Mouse (Mus musculus) spleen, adult 2 months (tissue): Measurements from ENCODE around the gene Cd1d1. TPM values are rescaled to one million over a fixed set of nuclear protein-coding genes. Genes with fewer than 3 reads are reported as not detected.
A peak's percentile ranks its signal among the peaks of the same experiment; 100 is the strongest.
"Not testable (repeated sequence)": the region's sequence is repeated elsewhere in the genome, so short reads cannot be mapped to it uniquely, and the experiment has no call there.

Source experiments
- DNase-seq, 2 experiments: peaks; one replicate each; pipeline versions ENCODE4 v3.0.0 to v3.0.0-alpha.2; 2012 to 2021; ENCODE audit warnings: low spot score in 2 of 2, low read depth in 1 of 2
- H3K27ac ChIP-seq: fragments of 200-500 bp; 2 replicates; pipeline ENCODE4 v1.5.1; 2012; ENCODE audit warnings: low read length, inconsistent platforms; ENCODE audit not compliant: insufficient read depth
- H3K27me3 ChIP-seq: fragments of 200-500 bp; 2 replicates; pipeline ENCODE4 v1.6.1; 2012; ENCODE audit warnings: mild to moderate bottlenecking, moderate library complexity, low read length, inconsistent platforms; ENCODE audit not compliant: control insufficient read depth, insufficient read depth
- H3K36me3 ChIP-seq: fragments of 200-500 bp; 2 replicates; pipeline ENCODE4 v1.6.1; 2012; ENCODE audit warnings: mild to moderate bottlenecking, low read length, inconsistent platforms; ENCODE audit not compliant: control insufficient read depth, insufficient read depth
- H3K4me1 ChIP-seq: fragments of 200-500 bp; 2 replicates; pipeline ENCODE4 v1.6.1; 2011; ENCODE audit warnings: inconsistent platforms; ENCODE audit not compliant: control insufficient read depth, insufficient read depth, insufficient read length
- H3K4me3 ChIP-seq: fragments of 200-500 bp; 2 replicates; pipeline ENCODE4 v1.5.1; 2011; ENCODE audit warnings: mild to moderate bottlenecking, inconsistent platforms; ENCODE audit not compliant: insufficient read depth, insufficient read length; ENCODE audit errors: extremely low read depth
- CTCF ChIP-seq: fragments of 200-500 bp; IDR thresholded peaks from 2 replicates; pipeline ENCODE4 v1.5.1; 2011; ENCODE audit warnings: mild to moderate bottlenecking, inconsistent platforms; ENCODE audit not compliant: insufficient read depth, insufficient read length, insufficient replicate concordance; ENCODE audit errors: extremely low read depth
- POLR2A ChIP-seq: fragments of 200-500 bp; IDR thresholded peaks from 2 replicates; pipeline ENCODE4 v1.6.1; 2011; ENCODE audit warnings: low read depth, low read length, inconsistent platforms
- WGBS: fragments of 180-500 bp; shearing (Covaris S2); methylation state at CpG from one replicate; pipeline ENCODE4 v1.1.7; 2018; 5-methylcytosine and 5-hydroxymethylcytosine counted together
- polyA plus RNA-seq: library from polyadenylated mRNA; depleted of rRNA; stranded (reverse); fragments of >200 nt; gene quantifications from 2 replicates; pipeline ENCODE4 v1.2.3, GENCODE M21; 2012

Cd1d1 gene
- polyA plus RNA-seq, 1 experiment: 35.1 TPM

DNA sequence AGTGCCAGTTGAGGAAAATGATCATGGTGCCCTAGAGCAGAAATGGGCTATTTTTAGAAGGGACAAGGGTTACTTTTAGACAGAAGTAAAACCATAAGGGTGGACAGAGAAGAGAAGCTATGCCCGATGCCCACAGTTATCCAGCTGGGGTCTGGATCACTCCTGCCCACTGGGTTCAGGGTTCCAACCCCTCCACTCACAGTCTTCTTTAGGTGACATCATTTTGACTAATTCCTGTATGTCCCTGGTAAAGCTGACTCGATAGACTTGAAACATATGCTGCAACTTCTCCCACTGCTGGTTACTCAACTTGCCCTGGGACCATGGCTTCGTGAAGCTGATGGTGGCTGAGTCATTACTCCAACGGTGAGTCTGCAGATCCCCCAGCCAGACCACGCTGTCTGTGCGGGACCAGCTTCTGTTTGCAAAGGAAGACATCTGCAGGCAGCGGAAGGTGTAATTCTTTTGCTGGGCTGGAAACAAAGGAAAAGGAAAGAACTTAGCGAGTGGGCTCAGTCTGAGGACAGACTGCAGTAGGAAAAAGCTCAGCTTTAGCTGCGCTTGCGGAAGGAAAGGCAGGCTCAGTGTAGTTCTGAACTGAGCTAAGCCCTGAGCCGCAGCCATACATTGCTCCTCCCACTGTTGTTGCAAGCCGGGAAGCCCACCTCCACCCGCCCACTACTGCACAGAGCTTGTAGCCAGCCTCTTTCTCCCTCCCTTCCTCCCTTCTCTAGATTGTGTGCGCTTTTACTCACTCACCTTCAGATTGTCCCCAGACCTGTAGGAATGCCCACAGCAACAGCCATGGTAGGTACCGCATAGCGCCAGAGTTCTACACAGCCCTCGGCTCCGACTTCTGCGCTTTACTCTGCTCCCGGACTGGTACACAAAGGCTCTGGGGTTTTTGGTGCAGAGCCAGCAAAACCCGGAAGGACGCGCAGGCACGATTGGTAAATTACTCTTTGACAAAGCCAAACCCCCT is 517 bp downstream of the Cd1d1 start:
- peak overlapping the region; percentile 83 for H3K4me3 ChIP-seq
- peak; percentile 58 to 81 for DNase-seq
- H3K4me1 ChIP-seq, H3K27me3 ChIP-seq, H3K36me3 ChIP-seq: not testable (repeated sequence)
- TF ChIP-seq POLR2A: 0 out of 2 replicates have a peak, but pooled peaks have one; percentile 20
- H3K27ac ChIP-seq: peak overlapping the region; percentile 90
- 3% methylated on average over 24 of the region's 24 CpGs for WGBS

DNA sequence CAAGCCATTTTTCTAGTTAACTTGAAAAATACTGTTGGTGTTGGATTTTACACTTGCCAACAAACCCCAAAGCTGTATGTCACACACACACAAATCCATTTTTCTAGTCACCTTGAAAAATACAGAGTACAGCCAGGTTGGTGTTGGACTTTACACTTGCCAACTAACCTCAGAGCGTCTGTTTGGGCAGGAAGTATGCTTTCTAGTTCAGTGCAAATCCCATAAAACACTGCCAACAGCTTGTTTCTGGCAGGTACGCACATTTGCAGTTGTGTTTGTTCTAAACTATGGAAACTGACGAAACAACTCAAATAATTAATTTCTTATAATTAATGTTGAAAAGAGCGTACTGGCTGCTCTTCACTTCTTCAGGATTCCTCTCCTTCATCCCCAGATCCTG is 3.1 kb downstream of the Cd1d1 start:
- 62% methylated on average over 4 of the region's 4 CpGs for WGBS
- H3K27ac ChIP-seq: no peak overlapping the region
- TF ChIP-seq CTCF (no peak), POLR2A (no peak)

DNA sequence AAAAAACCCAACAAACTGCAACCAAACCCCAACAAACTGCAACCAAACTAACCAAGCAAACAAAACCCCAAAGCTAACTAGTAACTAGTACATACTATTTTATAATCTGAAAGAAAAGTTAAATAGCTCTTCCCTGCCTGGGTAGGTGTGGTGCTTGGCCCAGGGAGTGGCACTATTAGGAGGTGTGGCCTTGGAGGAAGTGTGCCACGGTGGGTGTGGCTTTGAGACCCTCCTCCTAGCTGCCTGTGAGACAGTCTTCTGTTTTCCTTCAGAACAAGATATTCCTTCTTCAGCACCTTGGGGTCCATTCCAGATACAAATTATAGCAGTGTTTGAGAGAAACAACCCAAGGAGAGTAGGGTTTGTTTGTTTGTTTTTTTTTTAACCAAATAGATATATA is 3.9 kb downstream of the Cd1d1 start:
- Histone ChIP-seq H3K27me3 (no peaks in the 10 kb centered on the region), H3K4me3 (no peak overlapping the region), H3K36me3 (no peaks in the 10 kb centered on the region), H3K27ac (no peak overlapping the region), H3K4me1 (peaks cover 10% of the 10 kb centered on the region; the same call in 1 of the 2 replicates)
- TF ChIP-seq CTCF (no peak), POLR2A (no peak)
- WGBS: 35% methylated on average over 1 of the region's 1 CpGs
- no peak for DNase-seq

More for the DNA sequence above, 3.1 kb downstream of the Cd1d1 start:
- Histone ChIP-seq H3K27me3 (no peaks in the 10 kb centered on the region), H3K36me3 (no peaks in the 10 kb centered on the region), H3K4me1 (peaks cover 10% of the 10 kb centered on the region; the same call in 1 of the 2 replicates), H3K4me3 (no peak overlapping the region)
- no peak for DNase-seq

DNA sequence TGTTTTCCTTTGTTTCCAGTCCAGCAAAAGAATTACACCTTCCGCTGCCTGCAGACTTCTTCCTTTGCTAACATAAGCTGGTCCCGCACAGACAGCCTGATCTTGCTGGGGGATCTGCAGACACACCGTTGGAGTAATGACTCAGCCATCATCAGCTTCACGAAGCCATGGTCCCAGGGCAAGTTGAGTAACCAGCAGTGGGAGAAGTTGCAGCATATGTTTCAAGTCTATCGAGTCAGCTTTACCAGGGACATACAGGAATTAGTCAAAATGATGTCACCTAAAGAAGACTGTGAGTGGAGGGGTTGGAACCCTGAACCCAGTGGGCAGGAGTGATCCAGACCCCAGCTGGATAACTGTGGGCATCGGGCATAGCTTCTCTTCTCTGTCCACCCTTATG is 12.3 kb downstream of the Cd1d1 start:
- not testable (repeated sequence) for H3K4me1 ChIP-seq, H3K36me3 ChIP-seq, H3K27ac ChIP-seq, DNase-seq, H3K27me3 ChIP-seq
- peak overlapping the region; percentile 60; the same call in 1 of the 2 replicates for H3K4me3 ChIP-seq
- WGBS: 24% methylated on average over 6 of the region's 6 CpGs

DNA sequence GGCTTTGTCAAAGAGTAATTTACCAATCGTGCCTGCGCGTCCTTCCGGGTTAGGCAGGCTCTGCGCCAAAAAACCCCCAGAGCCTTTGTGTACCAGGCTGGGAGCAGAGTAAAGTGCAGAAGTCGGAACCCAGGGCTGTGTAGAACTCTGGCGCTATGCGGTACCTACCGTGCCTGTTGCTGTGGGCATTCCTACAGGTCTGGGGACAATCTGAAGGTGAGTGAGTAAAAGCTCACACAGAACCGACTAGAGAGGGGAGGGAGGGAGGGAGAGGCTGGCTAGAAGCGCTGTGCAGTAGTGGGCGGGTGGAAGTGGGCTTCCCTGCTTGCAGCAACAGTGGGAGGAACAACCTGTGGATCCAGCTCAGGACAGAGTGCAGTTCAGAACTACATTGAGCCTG is 12.8 kb downstream of the Cd1d1 start:
- WGBS: 24% methylated on average over 12 of the region's 12 CpGs
- no peak overlapping the region for H3K27ac ChIP-seq
- TF ChIP-seq POLR2A (no peak), CTCF (no peak)
- no peaks in the 10 kb centered on the region for H3K4me1 ChIP-seq
- no peaks in the 10 kb centered on the region for H3K27me3 ChIP-seq
- no peaks in the 10 kb centered on the region for H3K36me3 ChIP-seq
- DNase-seq: no peak
- peak overlapping the region; percentile 60 for H3K4me3 ChIP-seq

DNA sequence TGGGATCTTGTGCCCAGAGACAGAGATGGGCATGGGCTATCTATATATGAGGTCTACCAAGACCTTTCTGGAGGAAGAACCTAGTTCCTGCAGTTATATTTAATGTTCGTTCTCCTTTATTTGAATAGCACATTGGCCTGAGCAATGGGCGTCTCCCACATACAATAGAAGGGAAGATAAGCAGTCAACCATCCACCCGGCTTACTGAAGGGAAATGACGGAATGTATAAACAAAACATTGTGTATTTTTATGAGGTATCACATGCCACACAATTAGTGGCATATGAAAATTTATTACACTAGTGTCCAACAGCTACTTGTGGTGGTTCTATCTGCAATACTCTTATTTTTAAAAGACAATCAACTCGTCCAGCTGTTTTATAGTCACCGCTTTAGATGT is 15.9 kb downstream of the Cd1d1 start:
- DNase-seq: no peak
- WGBS: 92% methylated on average over 6 of the region's 6 CpGs
- Histone ChIP-seq H3K27ac (no peak overlapping the region), H3K4me3 (no peak overlapping the region), H3K4me1 (no peaks in the 10 kb centered on the region), H3K27me3 (no peaks in the 10 kb centered on the region), H3K36me3 (no peaks in the 10 kb centered on the region)
- TF ChIP-seq CTCF (no peak), POLR2A (no peak)

DNA sequence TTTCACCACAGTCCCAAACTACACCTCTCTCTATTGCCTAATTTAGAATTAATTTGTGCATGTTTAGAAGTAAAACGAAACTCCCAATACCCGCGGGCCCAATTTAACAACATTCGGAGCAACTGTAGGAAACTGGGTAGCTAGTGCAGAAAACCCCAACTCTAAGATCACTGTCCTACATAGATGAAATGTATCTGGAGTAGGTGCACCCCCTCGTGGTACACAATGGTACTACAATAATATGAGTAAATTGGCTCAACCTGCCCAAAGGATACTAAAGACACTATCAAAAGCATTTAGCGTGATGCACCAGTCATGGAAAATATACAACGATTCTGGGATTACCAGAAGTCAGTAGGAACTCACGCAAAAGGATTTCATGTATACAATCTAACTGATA is 22.7 kb downstream of the Cd1d1 start:
- H3K4me3 ChIP-seq: no peak overlapping the region
- H3K27ac ChIP-seq: no peak overlapping the region
- no peaks in the 10 kb centered on the region for H3K27me3 ChIP-seq
- no peaks in the 10 kb centered on the region for H3K36me3 ChIP-seq
- no peak for TF ChIP-seq POLR2A
- peak; percentile 13; the same call in 1 of the 2 replicates for TF ChIP-seq CTCF
- DNase-seq: peak; percentile 46 to 55
- 4% methylated on average over 8 of the region's 8 CpGs for whole genome bisulfite sequencing
- H3K4me1 ChIP-seq: no peaks in the 10 kb centered on the region
